Mouse (Mus musculus) CH12.LX (cell line): Measurements from ENCODE around the gene Ccdc47. TPM values are rescaled to one million over a fixed set of nuclear protein-coding genes. Genes with fewer than 3 reads are reported as not detected.

Source experiments
- DNase-seq: peaks from one replicate; pipeline ENCODE4 v3.0.0-alpha.2; 2013; ENCODE audit errors: extremely low read depth
- H3K27ac ChIP-seq: 2 replicates; pipeline ENCODE4 v1.5.1; 2012; ENCODE audit warnings: low read depth, mild to moderate bottlenecking, control low read depth, moderate library complexity; ENCODE audit not compliant: insufficient read depth
- H3K27me3 ChIP-seq: replicated peaks from 2 replicates; pipeline ENCODE3; 2012; ENCODE audit warnings: inconsistent platforms
- H3K36me3 ChIP-seq, 2 experiments: replicated peaks in 1 of 2; 2 replicates each; pipeline versions ENCODE3 to v1.6.1; 2012; ENCODE audit warnings: inconsistent platforms in 1 of 2, low read length in 1 of 2, mild to moderate bottlenecking in 1 of 2, mixed read lengths in 1 of 2, moderate library complexity in 1 of 2; ENCODE audit not compliant: control insufficient read depth in 1 of 2, insufficient read depth in 1 of 2
- H3K4me1 ChIP-seq, 2 experiments: 2 replicates each; pipeline ENCODE4 v1.6.1; 2012; ENCODE audit warnings: inconsistent platforms in 1 of 2, moderate library complexity in 1 of 2; ENCODE audit not compliant: insufficient read depth in 2 of 2, control insufficient read depth in 1 of 2
- H3K4me2 ChIP-seq: 2 replicates; pipeline ENCODE4 v1.6.1; 2012; ENCODE audit warnings: low read depth, mild to moderate bottlenecking, control low read depth; ENCODE audit not compliant: poor library complexity, insufficient read depth, severe bottlenecking
- H3K4me3 ChIP-seq, 3 experiments: fragments of 150-350 bp in 1 of 3; sonication (generic) in 1 of 3; replicated peaks in 1 of 3; 2 replicates each; pipeline versions ENCODE3 to v1.5.1; 2011 to 2012; ENCODE audit warnings: low read depth in 2 of 3, low read length in 2 of 3, mild to moderate bottlenecking in 2 of 3, moderate library complexity in 2 of 3, control low read depth in 1 of 3, improper control_type of control experiment in 1 of 3, inconsistent platforms in 1 of 3, mixed read lengths in 1 of 3; ENCODE audit not compliant: poor library complexity in 1 of 3
- H3K79me2 ChIP-seq: replicated peaks from 2 replicates; pipeline ENCODE4 v1.6.1; 2012; ENCODE audit warnings: mild to moderate bottlenecking, moderate library complexity; ENCODE audit not compliant: control insufficient read depth, poor library complexity, insufficient read depth, severe bottlenecking; ENCODE audit errors: extremely low read depth
- H3K9ac ChIP-seq: 2 replicates; pipeline ENCODE4 v1.6.1; 2012; ENCODE audit warnings: low read depth, mild to moderate bottlenecking, control low read depth, moderate library complexity; ENCODE audit not compliant: insufficient read depth
- H3K9me3 ChIP-seq: replicated peaks from 2 replicates; pipeline ENCODE3; 2012; ENCODE audit warnings: low read length, inconsistent platforms, mixed read lengths
- BHLHE40 ChIP-seq: IDR thresholded peaks from 2 replicates; pipeline ENCODE4 v1.6.1; 2011; ENCODE audit warnings: mild to moderate bottlenecking, low read depth, low read length, improper control_type of control experiment
- CHD1 ChIP-seq: IDR thresholded peaks from 2 replicates; pipeline ENCODE4 v1.6.1; 2012; ENCODE audit warnings: low read depth, low read length, improper control_type of control experiment, inconsistent platforms
- CTCF ChIP-seq, 2 experiments: IDR thresholded peaks in 1 of 2; conservative IDR thresholded peaks in 1 of 2; 2 replicates each; pipeline ENCODE4 v1.5.1; 2011 to 2012; ENCODE audit warnings: low read depth in 2 of 2, low read length in 2 of 2, improper control_type of control experiment in 1 of 2, inconsistent platforms in 1 of 2, mild to moderate bottlenecking in 1 of 2, moderate library complexity in 1 of 2
- E2F4 ChIP-seq: IDR thresholded peaks from 2 replicates; pipeline ENCODE4 v1.6.1; 2011; ENCODE audit warnings: low read depth, low read length, improper control_type of control experiment; ENCODE audit not compliant: insufficient replicate concordance
- EP300 ChIP-seq: IDR thresholded peaks from 2 replicates; pipeline ENCODE4 v1.6.1; 2011; ENCODE audit warnings: low read length, improper control_type of control experiment
- ETS1 ChIP-seq: conservative IDR thresholded peaks from 2 replicates; pipeline ENCODE4 v1.6.1; 2012; ENCODE audit warnings: low read depth, mild to moderate bottlenecking, inconsistent platforms, low read length, improper control_type of control experiment, moderate library complexity
- GABPA ChIP-seq: IDR thresholded peaks from 2 replicates; pipeline ENCODE4 v1.6.1; 2012; ENCODE audit warnings: low read depth, low read length, improper control_type of control experiment, inconsistent platforms; ENCODE audit not compliant: insufficient replicate concordance
- IRF4 ChIP-seq: IDR thresholded peaks from 2 replicates; pipeline ENCODE4 v1.6.1; 2014; ENCODE audit warnings: low read depth, mild to moderate bottlenecking, inconsistent platforms, low read length, improper control_type of control experiment
- JUND ChIP-seq: conservative IDR thresholded peaks from 2 replicates; pipeline ENCODE4 v1.6.1; 2011; ENCODE audit warnings: low read depth, low read length, improper control_type of control experiment
- MAZ ChIP-seq: IDR thresholded peaks from 2 replicates; pipeline ENCODE4 v1.6.1; 2012; ENCODE audit warnings: low read depth, mild to moderate bottlenecking, inconsistent platforms, low read length, improper control_type of control experiment, moderate library complexity
- MXI1 ChIP-seq: IDR thresholded peaks from 2 replicates; pipeline ENCODE4 v1.6.1; 2011; ENCODE audit warnings: mild to moderate bottlenecking, low read depth, low read length, improper control_type of control experiment
- MYC ChIP-seq: IDR thresholded peaks from 2 replicates; pipeline ENCODE4 v1.6.1; 2011; ENCODE audit warnings: low read depth, mild to moderate bottlenecking, improper control_type of control experiment, low read length
- NELFE ChIP-seq: IDR thresholded peaks from 2 replicates; pipeline ENCODE4 v1.6.1; 2011; ENCODE audit warnings: low read depth, low read length, improper control_type of control experiment
- NRF1 ChIP-seq: IDR thresholded peaks from 2 replicates; pipeline ENCODE4 v1.6.1; 2014; ENCODE audit warnings: low read depth, mild to moderate bottlenecking, inconsistent platforms, low read length, improper control_type of control experiment, moderate library complexity
- PAX5 ChIP-seq: IDR thresholded peaks from 2 replicates; pipeline ENCODE4 v1.6.1; 2012; ENCODE audit warnings: low read length, inconsistent platforms, mixed read lengths
- POLR2A ChIP-seq: IDR thresholded peaks from 2 replicates; pipeline ENCODE4 v1.6.1; 2011; ENCODE audit warnings: low read depth, mild to moderate bottlenecking, improper control_type of control experiment, low read length
- POLR2AphosphoS2 ChIP-seq: IDR thresholded peaks from 2 replicates; pipeline ENCODE4 v1.6.1; 2011; ENCODE audit warnings: low read depth, low read length, improper control_type of control experiment
- RAD21 ChIP-seq: IDR thresholded peaks from 2 replicates; pipeline ENCODE4 v1.6.1; 2011; ENCODE audit warnings: low read depth, mild to moderate bottlenecking, low read length, improper control_type of control experiment, moderate library complexity
- RCOR1 ChIP-seq: conservative IDR thresholded peaks from 2 replicates; pipeline ENCODE4 v1.6.1; 2012; ENCODE audit warnings: low read depth, mild to moderate bottlenecking, inconsistent platforms, low read length, improper control_type of control experiment
- SIN3A ChIP-seq: IDR thresholded peaks from 2 replicates; pipeline ENCODE4 v1.6.1; 2012; ENCODE audit warnings: low read length, improper control_type of control experiment, inconsistent platforms
- TCF12 ChIP-seq: IDR thresholded peaks from 2 replicates; pipeline ENCODE4 v1.6.1; 2014; ENCODE audit warnings: low read depth, mild to moderate bottlenecking, inconsistent platforms, low read length, improper control_type of control experiment
- UBTF ChIP-seq: IDR thresholded peaks from 2 replicates; pipeline ENCODE4 v1.6.1; 2012; ENCODE audit warnings: low read depth, mild to moderate bottlenecking, inconsistent platforms, low read length, improper control_type of control experiment, moderate library complexity
- ZC3H11A ChIP-seq: IDR thresholded peaks from 2 replicates; pipeline ENCODE4 v1.6.1; 2012; ENCODE audit warnings: low read depth, mild to moderate bottlenecking, inconsistent platforms, low read length, improper control_type of control experiment
- ZKSCAN1 ChIP-seq: IDR thresholded peaks from 2 replicates; pipeline ENCODE4 v1.6.1; 2012; ENCODE audit warnings: low read depth, inconsistent platforms, low read length, improper control_type of control experiment, borderline replicate concordance
- ZMIZ1 ChIP-seq: IDR thresholded peaks from 2 replicates; pipeline ENCODE4 v1.6.1; 2012; ENCODE audit warnings: low read depth, mild to moderate bottlenecking, inconsistent platforms, low read length, improper control_type of control experiment
- ZNF384 ChIP-seq: IDR thresholded peaks from 2 replicates; pipeline ENCODE4 v1.6.1; 2012; ENCODE audit warnings: low read depth, low read length, improper control_type of control experiment, inconsistent platforms
- dilution Hi-C: fragments of 300-500 bp; cut with MboI; formaldehyde crosslinking; loops from 2 replicates; pipeline ENCODE4 v1.14.3; 2020; ENCODE audit warnings: low sequenced_read_pairs; ENCODE audit not compliant: extremely low pct_unique_long_range_greater_than_20kb, extremely low pct_ligation_motif_present
- in situ Hi-C: fragments of 300-500 bp; cut with MboI; formaldehyde crosslinking; loops from 3 replicates; pipeline ENCODE4 v1.14.3; 2019; ENCODE audit warnings: low sequenced_read_pairs, low pct_ligation_motif_present, low pct_unique_long_range_greater_than_20kb, mixed read lengths
- polyA plus RNA-seq: library from polyadenylated mRNA; unstranded; fragments of >175 nt; gene quantifications from 2 replicates; pipeline ENCODE4 v1.2.1, GENCODE M21; 2012; ENCODE audit warnings: low read depth; ENCODE audit not compliant: insufficient read length
- total RNA-seq, 2 experiments: library from RNA; depleted of rRNA; stranded (reverse); fragments of 300-350 nt in 1 of 2; fragments of >200 nt in 1 of 2; gene quantifications; 2 replicates each; pipeline ENCODE4 v1.2.3; 2012 to 2014

The Ccdc47 gene
- total and polyA plus RNA-seq, 3 experiments: 46.1 to 80.8 (median 53.2) TPM

GRCm38 (mm10) chr11:106160841-106161721, 55.1 kb downstream of the Ccdc47 start, which contains the start of the genes Gm10840 and Limd2 (continued):
- TF ChIP-seq POLR2AphosphoS2 (peak; percentile 38; the same call in 1 of the 2 replicates), CHD1 (0 out of 2 replicates have a peak, but pooled peaks have one; percentile 72)
- TF ChIP-seq, all 38 proteins: peak for 8

- Histone ChIP-seq H3K4me2 (peak overlapping the region; percentile 52), H3K79me2 (peaks cover 29% of the 10 kb centered on the region), H3K27ac (peak overlapping the region; percentile 89), H3K9me3 (no peaks in the 10 kb centered on the region), H3K4me3 (peak overlapping the region; percentile 79 to 90 (median 85)), H3K27me3 (no peaks in the 10 kb centered on the region), H3K9ac (peak overlapping the region; percentile 96), H3K36me3 (peaks cover 51 to 62% of the 10 kb centered on the region in 2 experiments), H3K4me1 (peaks cover 27 to 51% of the 10 kb centered on the region in 2 experiments)
- 0 out of 2 replicates have a peak, but pooled peaks have one; percentile 22 for TF ChIP-seq MXI1
- TF ChIP-seq E2F4: no peak
- TF ChIP-seq UBTF: 0 out of 2 replicates have a peak, but pooled peaks have one; percentile 17
- TF ChIP-seq TCF12: peak; percentile 84
- TF ChIP-seq EP300: no peak
- peak; percentile 79 for TF ChIP-seq SIN3A
- TF ChIP-seq MYC: no peak
- TF ChIP-seq ETS1: no peak
- no peak for TF ChIP-seq ZC3H11A
- TF ChIP-seq MAZ: peak; percentile 84; the same call in 1 of the 2 replicates
- 0 out of 2 replicates have a peak, but pooled peaks have one; percentile 30 for TF ChIP-seq NRF1
- no peak for TF ChIP-seq JUND
- TF ChIP-seq GABPA: no peak
- no peak for TF ChIP-seq BHLHE40
- TF ChIP-seq RAD21: no peak
- no peak; the same call in 1 of the 2 replicates for TF ChIP-seq ZMIZ1
- peak; percentile 87 for TF ChIP-seq POLR2A
- no peak for TF ChIP-seq ZKSCAN1
- peak; percentile 76 for TF ChIP-seq NELFE
- TF ChIP-seq CTCF (conservative IDR thresholded peaks at IDR 0.05 in 1 of 2, IDR thresholded peaks at IDR 0.05 in 1 of 2; ENCODE audit: low read depth in 2 of 2, low read length in 2 of 2): peak in 1 of 2 experiments; percentile 31; a peak in 2 of 4 replicates
- peak; percentile 67; the same call in 1 of the 2 replicates for TF ChIP-seq POLR2AphosphoS2
- no peak for TF ChIP-seq RCOR1
- TF ChIP-seq ZNF384: no peak
- TF ChIP-seq IRF4: peak; percentile 58
- TF ChIP-seq PAX5: no peak
- peak; percentile 79 for DNase-seq
- dilution Hi-C loops: no loop called here
- in situ Hi-C loops: no loop called here
Observed at GRCm38 (mm10) chr11:106159921-106160840, 56.0 kb downstream of the Ccdc47 start.
